Mouse (Mus musculus): ENCODE data around the gene Zc3h12b. TPM values are rescaled to one million over a fixed set of nuclear protein-coding genes. Genes with fewer than 3 reads are reported as not detected.
"Not testable (repeated sequence)": the region's sequence is repeated elsewhere in the genome, so short reads cannot be mapped to it uniquely, and the experiment has no call there.

Gene Zc3h12b
- polyA plus RNA-seq, 1 experiment from 2014 or later, result 2.2 TPM

DNA sequence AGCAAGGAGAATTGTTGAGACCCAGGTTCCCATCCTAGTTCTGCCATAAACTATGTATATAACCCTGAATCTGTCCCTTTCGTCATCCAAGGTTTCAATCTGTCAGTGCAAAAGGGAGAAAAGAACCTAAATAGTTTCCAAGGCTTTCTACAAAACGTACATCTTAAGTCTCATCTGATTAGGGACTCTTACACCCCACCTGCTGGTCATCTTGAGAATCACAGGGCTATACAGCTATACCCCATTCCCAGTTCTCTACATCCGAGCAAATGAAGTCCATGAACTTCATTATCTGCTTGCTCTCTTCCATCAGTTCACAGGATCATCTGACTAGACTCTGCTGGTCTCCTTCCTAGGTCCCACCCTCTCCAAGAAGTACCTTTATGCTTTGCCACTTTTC is 239.3 kb downstream of the Zc3h12b start:
- Histone ChIP-seq H3K4me2 (no peak overlapping the region), H3K4me1 (peaks cover 4% of the 10 kb centered on the region), H3K4me3 (no peak overlapping the region), H3K27ac (no peak overlapping the region), H3K27me3 (no peaks in the 10 kb centered on the region), H3K9me3 (replicated peaks) (no peaks in the 10 kb centered on the region), H3K9ac (no peak overlapping the region), H3K36me3 (ENCODE audit: poor library complexity, severe bottlenecking) (peaks cover 15% of the 10 kb centered on the region)
- ATAC-seq, result 0 out of 2 replicates have a peak, but pooled peaks have one; percentile 21
- WGBS, result 39% methylated on average over 3 of the region's 3 CpGs

DNA sequence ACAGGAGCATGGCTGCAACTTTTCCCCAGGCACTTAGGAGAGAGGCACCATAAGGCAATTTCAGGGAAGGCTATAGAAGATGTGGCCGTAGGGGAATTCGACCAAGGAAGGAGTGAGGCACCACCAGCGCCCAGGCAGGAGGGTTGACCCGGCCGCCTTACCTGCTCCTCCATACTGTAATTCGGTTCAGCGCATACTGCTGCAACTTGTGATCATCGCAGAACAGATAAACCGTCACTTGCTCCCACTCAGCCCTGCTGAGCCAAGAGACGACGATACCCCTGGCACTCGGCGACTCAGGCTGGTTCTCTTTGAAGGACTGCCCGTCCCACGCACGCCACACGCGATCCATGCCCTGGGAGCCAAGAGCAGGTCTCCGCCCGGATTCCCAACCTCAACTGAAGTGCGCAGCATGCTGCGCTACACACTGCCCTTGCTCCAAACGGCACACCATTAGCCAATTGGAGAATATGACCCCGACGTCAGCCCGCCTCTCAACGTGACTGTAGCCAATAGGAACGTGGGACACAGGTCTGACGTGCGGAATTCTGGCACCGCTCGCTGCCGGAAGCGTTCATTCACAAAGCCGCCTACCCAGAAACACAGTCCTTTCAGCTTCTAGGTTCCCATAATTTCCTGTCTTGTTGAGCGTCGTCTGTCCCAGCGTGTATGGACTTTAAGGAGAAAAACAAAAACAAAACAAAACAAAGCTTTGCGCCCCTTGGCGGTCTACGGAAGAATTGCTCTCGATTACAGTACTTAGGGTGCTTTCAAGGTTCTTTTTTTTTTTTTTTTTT is 245.2 kb downstream of the Zc3h12b start, which contains the start of gene Las1l:
TSS of gene Las1l (minus strand) at position 466 of the 797 bp plus-strand sequence.
- Histone ChIP-seq H3K4me2 (peak within 1 kb of the TSS; percentile 65), H3K4me3 (peak within 1 kb of the TSS; percentile 55), H3K9ac (peak within 1 kb of the TSS; percentile 64), H3K27me3 (no peaks in the 10 kb centered on the region), H3K4me1 (peaks cover 8% of the 10 kb centered on the region), H3K9me3 (replicated peaks) (no peaks in the 10 kb centered on the region), H3K27ac (no peak within 1 kb of the TSS), H3K36me3 (ENCODE audit: poor library complexity, severe bottlenecking) (peaks cover 3% of the 10 kb centered on the region; the same call in 1 of the 2 replicates)
- 19% methylated on average over 42 of the region's 42 CpGs for WGBS
- peak; percentile 100 for ATAC-seq

DNA sequence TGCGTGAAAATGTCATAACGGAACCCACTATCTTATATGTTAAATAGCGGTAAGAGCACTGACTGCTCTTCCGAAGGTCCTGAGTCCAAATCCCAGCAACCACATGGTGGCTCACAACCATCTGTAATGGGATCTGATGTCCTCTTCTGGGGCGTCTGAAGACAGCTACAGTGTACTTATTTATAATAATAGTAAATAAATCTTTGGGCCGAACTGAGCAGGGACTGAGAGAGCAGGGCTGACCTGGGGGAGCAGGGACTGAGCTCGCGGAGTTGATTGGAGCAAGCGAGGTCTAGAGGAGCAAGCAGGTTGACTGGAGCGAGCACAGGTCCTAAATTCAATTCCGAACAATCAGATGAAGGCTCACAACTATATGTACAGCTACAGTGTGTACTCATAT is 246.0 kb downstream of the Zc3h12b start:
- 41% methylated on average over 11 of the region's 11 CpGs for WGBS
- peak overlapping the region; percentile 26; the same call in 1 of the 2 replicates for H3K9ac ChIP-seq
- H3K4me3 ChIP-seq, result peak overlapping the region; percentile 55
- not testable (repeated sequence) for H3K36me3 ChIP-seq (ENCODE audit: poor library complexity, severe bottlenecking); H3K4me1 ChIP-seq; H3K27me3 ChIP-seq; H3K9me3 ChIP-seq (replicated peaks); H3K27ac ChIP-seq
- peak overlapping the region; percentile 53 for H3K4me2 ChIP-seq
- ATAC-seq, result peak; percentile 2; the same call in 1 of the 2 replicates

DNA sequence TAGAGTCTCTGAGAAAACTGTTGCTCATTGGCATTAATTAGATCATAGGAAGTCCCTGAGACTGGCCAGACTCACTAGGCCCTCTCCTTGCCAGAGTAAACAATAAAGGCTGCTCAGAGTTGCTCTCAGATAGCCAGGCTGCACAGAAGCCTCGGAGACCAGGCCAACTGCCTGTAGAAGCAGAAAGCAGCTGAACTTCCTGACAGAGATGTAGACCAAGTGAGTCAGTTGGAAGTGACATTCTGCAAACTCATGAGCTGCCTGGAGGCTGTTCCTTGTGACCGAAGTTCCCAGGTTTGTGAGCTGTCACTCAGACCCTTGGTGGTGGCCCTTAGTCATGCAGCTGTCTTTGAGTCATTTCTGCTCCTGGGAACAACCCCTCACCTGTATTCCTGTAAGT is 251.9 kb downstream of the Zc3h12b start:
- Histone ChIP-seq H3K27ac (no peak overlapping the region), H3K9me3 (replicated peaks) (no peaks in the 10 kb centered on the region), H3K4me3 (no peak overlapping the region), H3K4me2 (no peak overlapping the region), H3K36me3 (ENCODE audit: poor library complexity, severe bottlenecking) (no peaks in the 10 kb centered on the region), H3K9ac (no peak overlapping the region), H3K27me3 (no peaks in the 10 kb centered on the region), H3K4me1 (no peaks in the 10 kb centered on the region)
- 94% methylated on average over 2 of the region's 2 CpGs for WGBS
- no peak for ATAC-seq

DNA sequence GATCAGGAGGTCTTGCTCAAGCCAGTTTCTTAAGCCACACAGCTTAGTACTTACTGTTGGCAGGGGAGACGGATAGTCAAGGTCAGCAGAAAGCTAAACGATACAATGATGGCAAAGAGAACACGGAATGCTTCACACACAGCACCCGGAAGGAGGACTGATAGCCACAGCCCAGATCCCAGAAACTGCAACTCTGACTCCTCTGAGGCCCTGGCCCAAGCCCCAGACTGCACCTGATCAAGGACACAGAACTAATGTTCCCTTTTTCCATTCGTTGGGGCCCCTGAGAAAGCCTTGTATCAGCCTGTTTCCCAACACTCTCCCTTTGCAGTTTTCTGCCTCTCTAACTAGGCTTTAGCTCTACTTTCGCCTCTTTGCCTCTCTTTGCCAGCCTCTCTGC is 253.6 kb downstream of the Zc3h12b start:
- Histone ChIP-seq H3K27ac (no peak overlapping the region), H3K9ac (no peak overlapping the region), H3K4me1 (no peaks in the 10 kb centered on the region), H3K4me2 (no peak overlapping the region), H3K4me3 (no peak overlapping the region), H3K9me3 (replicated peaks) (no peaks in the 10 kb centered on the region), H3K27me3 (no peaks in the 10 kb centered on the region), H3K36me3 (ENCODE audit: poor library complexity, severe bottlenecking) (no peaks in the 10 kb centered on the region)
- 83% methylated on average over 6 of the region's 6 CpGs for WGBS
- no peak for ATAC-seq

DNA sequence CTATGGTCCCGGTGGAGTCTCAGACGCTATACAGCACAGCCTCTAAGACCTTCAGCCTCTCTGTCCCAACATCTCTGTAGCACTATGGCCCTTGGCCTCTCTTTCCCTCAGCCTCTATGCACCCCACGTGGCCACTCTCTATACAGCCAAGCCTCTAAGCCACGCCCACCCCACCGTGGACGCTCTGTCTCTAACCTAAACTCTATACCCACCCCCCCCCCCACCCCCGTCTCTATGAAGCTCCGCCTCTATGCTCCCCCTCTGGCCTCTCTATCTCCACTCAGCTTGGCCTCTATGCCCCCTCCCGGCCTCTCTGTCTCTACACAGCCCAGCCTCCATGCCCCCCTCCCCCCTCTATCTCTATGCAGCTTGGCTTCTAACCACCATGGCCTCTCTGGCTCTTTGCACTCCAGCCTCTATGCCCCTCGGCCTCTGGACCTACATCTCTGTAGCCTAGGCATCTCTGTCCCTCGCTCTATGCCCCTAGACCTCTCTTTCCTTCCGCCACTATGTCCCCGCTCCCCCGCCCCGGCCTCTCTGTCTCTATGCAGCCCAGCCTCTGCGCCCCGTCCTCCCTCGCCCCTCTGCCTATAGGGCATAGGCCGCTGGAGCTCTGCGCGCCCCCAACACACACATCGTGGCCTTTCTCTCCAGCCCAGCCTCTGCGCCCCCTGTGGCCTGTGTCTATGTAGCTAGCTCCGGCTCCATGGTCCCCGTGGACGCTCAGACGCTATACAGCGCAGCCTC is 256.5 kb downstream of the Zc3h12b start:
- Histone ChIP-seq H3K27me3 (no peaks in the 10 kb centered on the region), H3K9me3 (replicated peaks) (no peaks in the 10 kb centered on the region), H3K9ac (peak overlapping the region; percentile 56), H3K4me1 (no peaks in the 10 kb centered on the region), H3K36me3 (ENCODE audit: poor library complexity, severe bottlenecking) (no peaks in the 10 kb centered on the region), H3K27ac (peak overlapping the region; percentile 82), H3K4me3 (peak overlapping the region; percentile 40), H3K4me2 (peak overlapping the region; percentile 58)
- 20% methylated on average over 26 of the region's 28 CpGs for WGBS
- ATAC-seq, result peak; percentile 79

DNA sequence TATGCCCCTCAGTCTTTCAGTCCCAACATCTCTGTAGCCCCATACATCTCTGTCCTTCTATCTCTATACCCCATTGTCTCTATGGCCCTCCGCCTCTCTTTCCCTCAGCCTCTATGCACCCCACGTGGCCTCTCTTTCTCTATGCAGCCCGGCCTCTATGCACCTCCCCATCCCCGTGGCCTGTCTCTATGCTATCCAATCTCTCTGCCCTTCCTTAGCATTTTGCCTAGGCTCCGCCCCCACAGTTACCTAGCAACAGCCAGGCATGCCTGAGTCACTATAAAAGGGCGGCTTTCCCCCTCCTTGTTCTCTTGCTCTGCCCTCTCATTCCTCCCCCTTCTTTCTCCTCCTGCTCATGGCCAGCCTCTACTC is 257.1 kb downstream of the Zc3h12b start:
- Histone ChIP-seq H3K4me2 (peak overlapping the region; percentile 58), H3K4me1 (no peaks in the 10 kb centered on the region), H3K27me3 (no peaks in the 10 kb centered on the region), H3K9me3 (replicated peaks) (no peaks in the 10 kb centered on the region), H3K4me3 (peak overlapping the region; percentile 40), H3K9ac (peak overlapping the region; percentile 56), H3K27ac (peak overlapping the region; percentile 82), H3K36me3 (ENCODE audit: poor library complexity, severe bottlenecking) (no peaks in the 10 kb centered on the region)
- peak; percentile 97 for ATAC-seq
- 8% methylated on average over 6 of the region's 6 CpGs for WGBS

DNA sequence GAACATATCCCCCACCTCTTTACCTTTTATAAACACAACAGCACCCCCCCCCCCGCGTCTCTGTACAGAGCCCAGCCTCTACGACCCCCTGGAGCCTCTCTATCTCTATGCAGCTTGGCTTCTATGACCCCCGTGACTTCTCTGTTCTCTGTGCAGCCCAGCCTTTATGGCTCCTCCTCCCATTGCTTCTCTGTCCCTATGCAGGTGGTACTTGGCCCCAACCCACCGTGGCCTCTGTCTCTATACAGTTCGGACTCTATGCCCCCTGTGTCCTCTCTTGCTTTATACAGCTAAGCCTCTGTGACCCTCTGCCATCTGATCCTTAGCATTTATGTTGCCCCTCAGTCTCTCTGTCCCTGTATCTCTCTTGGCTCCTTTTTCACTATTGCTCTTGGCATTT is 257.6 kb downstream of the Zc3h12b start:
- no peaks in the 10 kb centered on the region for H3K9me3 ChIP-seq (replicated peaks)
- no peaks in the 10 kb centered on the region for H3K27me3 ChIP-seq
- H3K27ac ChIP-seq, result no peak overlapping the region
- ATAC-seq, result no peak
- peak overlapping the region; percentile 2; the same call in 1 of the 2 replicates for H3K4me2 ChIP-seq
- H3K4me3 ChIP-seq, result no peak overlapping the region
- no peak overlapping the region for H3K9ac ChIP-seq
- H3K4me1 ChIP-seq, result no peaks in the 10 kb centered on the region
- WGBS, result 34% methylated on average over 6 of the region's 6 CpGs
- H3K36me3 ChIP-seq (ENCODE audit: poor library complexity, severe bottlenecking), result no peaks in the 10 kb centered on the region

DNA sequence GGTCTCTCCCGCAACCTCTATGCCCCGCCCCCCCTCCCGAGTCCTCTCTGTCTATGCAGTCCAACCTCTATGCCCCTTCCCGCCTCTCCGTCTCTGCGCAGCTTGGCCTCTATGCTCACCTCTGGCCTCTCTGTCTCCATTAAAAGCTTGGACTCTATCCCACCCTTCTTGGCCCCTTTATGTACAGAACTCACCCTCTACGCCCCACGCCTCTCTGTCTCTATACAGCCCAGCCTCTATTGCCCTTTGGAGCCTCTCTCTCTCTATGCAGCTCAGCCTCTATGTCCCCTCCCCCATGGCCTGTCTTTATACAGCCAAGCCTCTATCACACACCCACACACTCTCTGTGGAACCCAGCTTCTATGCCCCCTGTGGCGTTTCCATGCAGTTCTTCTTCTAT is 258.5 kb downstream of the Zc3h12b start:
- Histone ChIP-seq H3K27me3 (no peaks in the 10 kb centered on the region), H3K9ac (no peak overlapping the region), H3K4me3 (no peak overlapping the region), H3K36me3 (ENCODE audit: poor library complexity, severe bottlenecking) (no peaks in the 10 kb centered on the region), H3K27ac (no peak overlapping the region), H3K4me2 (no peak overlapping the region), H3K9me3 (replicated peaks) (no peaks in the 10 kb centered on the region), H3K4me1 (no peaks in the 10 kb centered on the region)
- ATAC-seq, result no peak
- WGBS, result 78% methylated on average over 9 of the region's 9 CpGs

Other genes with a start within 250 kb of the Zc3h12b start
- gene Asb12, start 153.7 kb upstream of the Zc3h12b start, polyA plus RNA-seq (2015; fragmentation: Nextera tagmentation; extraction: Ambion mirVana), result 0.35 TPM in 1 of 2 replicates, not detected in the other
- gene Pfn5, start 153.6 kb upstream of the Zc3h12b start, polyA plus RNA-seq (2015; fragmentation: Nextera tagmentation; extraction: Ambion mirVana), result not detected in 2 replicates
- 74.4 and 75.8 TPM in 2 replicates for gene Zc4h2, start 53.2 kb upstream of the Zc3h12b start, polyA plus RNA-seq (2015; fragmentation: Nextera tagmentation; extraction: Ambion mirVana)
- 68.2 and 73.0 TPM in 2 replicates for gene Las1l, start 245.3 kb downstream of the Zc3h12b start, polyA plus RNA-seq (2015; fragmentation: Nextera tagmentation; extraction: Ambion mirVana)